Mouse (Mus musculus): Measurements from ENCODE around the gene Gm49395. TPM values are rescaled to one million over a fixed set of nuclear protein-coding genes. Genes with fewer than 3 reads are reported as not detected.

Gm49395 gene
- total and polyA plus RNA-seq, 3 experiments, result 0.30 to 0.69 TPM; not detected in 1

DNA sequence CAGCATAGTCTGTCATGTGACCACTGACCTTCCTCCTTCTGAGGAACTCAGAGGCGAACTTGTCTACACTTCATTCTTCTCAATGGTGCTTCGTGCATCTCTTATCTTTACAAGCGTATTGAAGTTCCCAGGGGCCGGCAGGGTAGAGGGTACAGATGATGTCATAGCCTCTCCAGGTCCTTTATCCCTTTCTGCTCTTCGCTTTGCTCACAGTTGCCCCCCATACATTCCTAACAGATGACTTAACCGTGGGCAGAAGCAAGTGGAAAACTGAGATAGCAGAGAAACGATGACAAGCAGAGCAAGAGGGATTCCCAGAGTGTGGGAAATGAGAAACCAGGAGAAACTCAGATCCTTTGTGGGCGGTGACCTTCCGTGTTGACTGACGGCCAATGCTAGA lies 80.3 kb downstream of the Gm49395 start:
- in situ Hi-C loops (cut with MboI; ENCODE audit: low pct_ligation_motif_present, low pct_unique_long_range_greater_than_20kb, low sequenced_read_pairs) (no loop called here), dilution Hi-C loops (cut with MboI; ENCODE audit: extremely low pct_ligation_motif_present, extremely low pct_unique_long_range_greater_than_20kb, low sequenced_read_pairs) (no loop called here)
- Histone ChIP-seq H3K9ac (ENCODE audit: insufficient read depth, low read depth) (no peak overlapping the region), H3K4me1 (ENCODE audit: control insufficient read depth in 1 of 2, insufficient read depth in 2 of 2) (peaks cover 5 to 23% of the 10 kb centered on the region in 2 experiments; a peak in 3 of 4 replicates), H3K79me2 (replicated peaks; ENCODE audit: control insufficient read depth, extremely low read depth, insufficient read depth, poor library complexity, severe bottlenecking) (no peaks in the 10 kb centered on the region), H3K27me3 (replicated peaks) (no peaks in the 10 kb centered on the region), H3K27ac (ENCODE audit: insufficient read depth, low read depth) (no peak overlapping the region), H3K4me2 (ENCODE audit: insufficient read depth, low read depth, poor library complexity, severe bottlenecking) (no peak overlapping the region), H3K36me3 (replicated peaks in 1 of 2; ENCODE audit: control insufficient read depth in 1 of 2, insufficient read depth in 1 of 2, low read length in 1 of 2) (no peaks in the 10 kb centered on the region), H3K9me3 (replicated peaks; ENCODE audit: low read length) (no peaks in the 10 kb centered on the region), H3K4me3 (replicated peaks in 1 of 3; ENCODE audit: low read depth in 2 of 3, low read length in 2 of 3, poor library complexity in 1 of 3) (no peak overlapping the region)
- peak; percentile 34; the same call in 1 of the 2 replicates for TF ChIP-seq USF2 (conservative IDR thresholded peaks at IDR 0.05; ENCODE audit: low read depth, low read length)
- no peak for TF ChIP-seq GABPA (IDR thresholded peaks at IDR 0.05; ENCODE audit: insufficient replicate concordance, low read depth, low read length)
- peak; percentile 45 for TF ChIP-seq USF1 (IDR thresholded peaks at IDR 0.05; ENCODE audit: low read depth, low read length)
- DNase-seq (ENCODE audit: extremely low read depth), result no peak

DNA sequence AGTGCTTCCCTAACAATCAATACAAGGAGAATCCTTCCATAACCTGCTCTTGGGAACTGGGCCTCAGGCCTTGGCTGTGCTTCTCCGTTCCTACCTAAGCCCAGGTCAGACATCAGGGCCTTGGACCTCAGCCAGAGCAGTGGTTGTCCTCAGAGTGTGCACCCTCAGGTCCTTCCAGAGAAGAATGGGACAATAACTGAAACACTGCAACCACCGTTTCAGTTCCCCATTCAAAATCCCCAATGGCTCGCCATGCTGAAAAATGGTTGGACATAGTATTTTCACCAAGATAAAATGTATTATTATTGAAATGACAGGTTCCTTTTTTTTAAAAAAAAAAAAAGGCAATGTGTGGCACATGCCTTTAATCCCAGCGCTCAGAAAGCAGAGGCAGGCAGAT lies 81.0 kb downstream of the Gm49395 start:
- no peak overlapping the region for H3K4me2 ChIP-seq (ENCODE audit: insufficient read depth, low read depth, poor library complexity, severe bottlenecking)
- TF ChIP-seq IRF4 (IDR thresholded peaks at IDR 0.05; ENCODE audit: low read depth, low read length) (peak; percentile 84), MAX (IDR thresholded peaks at IDR 0.05; ENCODE audit: low read length) (no peak), USF2 (conservative IDR thresholded peaks at IDR 0.05; ENCODE audit: low read depth, low read length) (no peak), UBTF (IDR thresholded peaks at IDR 0.05; ENCODE audit: low read depth, low read length) (no peak), EP300 (IDR thresholded peaks at IDR 0.05; ENCODE audit: low read length) (peak; percentile 68), ZNF384 (IDR thresholded peaks at IDR 0.05; ENCODE audit: low read depth, low read length) (peak; percentile 64)

DNA sequence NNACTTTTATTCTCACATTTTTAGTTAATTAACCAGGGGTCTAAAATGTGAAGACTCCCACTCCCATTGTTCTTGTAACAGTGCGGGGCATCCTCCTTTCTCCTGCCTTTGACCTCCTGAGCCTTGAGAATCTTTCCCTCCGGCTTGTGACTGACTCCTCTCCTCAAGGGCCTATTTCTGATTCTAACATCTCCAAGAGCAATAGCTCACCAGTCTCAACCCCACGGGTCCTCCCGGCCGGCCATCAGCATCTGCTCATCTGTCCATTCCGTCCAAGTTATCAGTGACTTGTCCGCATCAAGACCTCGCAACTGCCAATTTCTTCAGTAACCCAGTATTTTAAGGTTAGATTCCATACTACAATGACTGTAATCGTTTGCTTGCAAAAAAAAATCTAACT lies 84.2 kb downstream of the Gm49395 start:
- in situ Hi-C loops (cut with MboI; ENCODE audit: low pct_ligation_motif_present, low pct_unique_long_range_greater_than_20kb, low sequenced_read_pairs) (no loop called here), dilution Hi-C loops (cut with MboI; ENCODE audit: extremely low pct_ligation_motif_present, extremely low pct_unique_long_range_greater_than_20kb, low sequenced_read_pairs) (no loop called here)
- Histone ChIP-seq H3K9ac (ENCODE audit: insufficient read depth, low read depth) (no peak overlapping the region), H3K27me3 (replicated peaks) (no peaks in the 10 kb centered on the region), H3K4me2 (ENCODE audit: insufficient read depth, low read depth, poor library complexity, severe bottlenecking) (no peak overlapping the region), H3K9me3 (replicated peaks; ENCODE audit: low read length) (no peaks in the 10 kb centered on the region), H3K4me1 (ENCODE audit: control insufficient read depth in 1 of 2, insufficient read depth in 2 of 2) (peaks cover 5 to 23% of the 10 kb centered on the region in 2 experiments; a peak in 3 of 4 replicates), H3K79me2 (replicated peaks; ENCODE audit: control insufficient read depth, extremely low read depth, insufficient read depth, poor library complexity, severe bottlenecking) (no peaks in the 10 kb centered on the region), H3K36me3 (replicated peaks in 1 of 2; ENCODE audit: control insufficient read depth in 1 of 2, insufficient read depth in 1 of 2, low read length in 1 of 2) (no peaks in the 10 kb centered on the region), H3K4me3 (replicated peaks in 1 of 3; ENCODE audit: low read depth in 2 of 3, low read length in 2 of 3, poor library complexity in 1 of 3) (no peak overlapping the region), H3K27ac (ENCODE audit: insufficient read depth, low read depth) (no peak overlapping the region)
- TF ChIP-seq MAFK (IDR thresholded peaks at IDR 0.05; ENCODE audit: insufficient replicate concordance, low read length) (no peak), NRF1 (IDR thresholded peaks at IDR 0.05; ENCODE audit: low read depth, low read length) (no peak), TBP (conservative IDR thresholded peaks at IDR 0.05; ENCODE audit: low read depth, low read length) (no peak), EP300 (IDR thresholded peaks at IDR 0.05; ENCODE audit: low read length) (no peak), ZC3H11A (IDR thresholded peaks at IDR 0.05; ENCODE audit: low read depth, low read length) (no peak), ETS1 (conservative IDR thresholded peaks at IDR 0.05; ENCODE audit: low read depth, low read length) (no peak), KAT2A (IDR thresholded peaks at IDR 0.05; ENCODE audit: insufficient replicate concordance, low read length) (no peak), IRF4 (IDR thresholded peaks at IDR 0.05; ENCODE audit: low read depth, low read length) (no peak), PAX5 (IDR thresholded peaks at IDR 0.05; ENCODE audit: low read length) (no peak), RCOR1 (conservative IDR thresholded peaks at IDR 0.05; ENCODE audit: low read depth, low read length) (no peak), MYC (IDR thresholded peaks at IDR 0.05; ENCODE audit: low read depth, low read length) (no peak), MXI1 (IDR thresholded peaks at IDR 0.05; ENCODE audit: low read depth, low read length) (no peak)
- no peak for DNase-seq (ENCODE audit: extremely low read depth)

More for the DNA sequence above, 81.0 kb downstream of the Gm49395 start:
- H3K4me3 ChIP-seq (replicated peaks in 1 of 3; ENCODE audit: low read depth in 2 of 3, low read length in 2 of 3, poor library complexity in 1 of 3), result no peak overlapping the region
- in situ Hi-C loops (cut with MboI; ENCODE audit: low pct_ligation_motif_present, low pct_unique_long_range_greater_than_20kb, low sequenced_read_pairs) (no loop called here), dilution Hi-C loops (cut with MboI; ENCODE audit: extremely low pct_ligation_motif_present, extremely low pct_unique_long_range_greater_than_20kb, low sequenced_read_pairs) (no loop called here)
- no peak overlapping the region for H3K9ac ChIP-seq (ENCODE audit: insufficient read depth, low read depth)
- no peaks in the 10 kb centered on the region for H3K27me3 ChIP-seq (replicated peaks)
- H3K27ac ChIP-seq (ENCODE audit: insufficient read depth, low read depth), result no peak overlapping the region
- no peaks in the 10 kb centered on the region for H3K36me3 ChIP-seq (replicated peaks in 1 of 2; ENCODE audit: control insufficient read depth in 1 of 2, insufficient read depth in 1 of 2, low read length in 1 of 2)
- peaks cover 5 to 23% of the 10 kb centered on the region in 2 experiments; a peak in 3 of 4 replicates for H3K4me1 ChIP-seq (ENCODE audit: control insufficient read depth in 1 of 2, insufficient read depth in 2 of 2)
- no peaks in the 10 kb centered on the region for H3K9me3 ChIP-seq (replicated peaks; ENCODE audit: low read length)
- no peaks in the 10 kb centered on the region for H3K79me2 ChIP-seq (replicated peaks; ENCODE audit: control insufficient read depth, extremely low read depth, insufficient read depth, poor library complexity, severe bottlenecking)
- DNase-seq (ENCODE audit: extremely low read depth), result peak; percentile 40
